Mouse (Mus musculus) macrophage (primary cell): ENCODE data around the gene Tmem150a. TPM values are rescaled to one million over a fixed set of nuclear protein-coding genes. Genes with fewer than 3 reads are reported as not detected.

Experiments used
- H3K27ac ChIP-seq: fragments of 350-480 bp; formaldehyde crosslinking; 2 replicates; pipeline ENCODE4 v1.9.0; 2021
- H3K36me3 ChIP-seq: fragments of 350-480 bp; formaldehyde crosslinking; 2 replicates; pipeline ENCODE4 v1.9.0; 2021; ENCODE audit errors: inconsistent target
- H3K4me3 ChIP-seq: fragments of 350-480 bp; formaldehyde crosslinking; 2 replicates; pipeline ENCODE4 v1.9.0; 2021; ENCODE audit errors: inconsistent target
- H3K79me2 ChIP-seq: fragments of 350-480 bp; formaldehyde crosslinking; 2 replicates; pipeline ENCODE4 v1.9.0; 2021; ENCODE audit errors: inconsistent target
- WGBS: methylation state at CpG from one replicate; pipeline ENCODE4 v1.1.7; 2026; ENCODE audit warnings: inconsistent platforms; ENCODE audit not compliant: missing documents; 5-methylcytosine and 5-hydroxymethylcytosine counted together
- polyA plus RNA-seq: library from polyadenylated mRNA; stranded (reverse); fragments of 250-400 nt; gene quantifications from 3 replicates; pipeline ENCODE4 v1.2.4, GENCODE M21; 2018; ENCODE audit warnings: inconsistent platforms

Gene Tmem150a
- polyA plus RNA-seq, 1 experiment from 2014 or later, result 8.2 TPM

- no peak overlapping the region for H3K27ac ChIP-seq
- WGBS, result under 1% methylated on average over 41 of the region's 42 CpGs
- H3K4me3 ChIP-seq, result peak overlapping the region; percentile 53
- peaks cover 3% of the 10 kb centered on the region; the same call in 1 of the 2 replicates for H3K36me3 ChIP-seq
- H3K79me2 ChIP-seq, result peaks cover 58% of the 10 kb centered on the region
Observed at GRCm38 (mm10) chr6:72344396-72345073, 10.7 kb upstream of the Tmem150a start.

GRCm38 (mm10) chr6:72345074-72345567 lies 10.1 kb upstream of the Tmem150a start, which contains the start of gene Usp39:
TSS of gene Usp39 (minus strand) at chr6:72345184.
- Histone ChIP-seq H3K4me3 (peak within 1 kb of the TSS; percentile 53), H3K27ac (peak within 1 kb of the TSS; percentile 57), H3K79me2 (peaks cover 58% of the 10 kb centered on the region), H3K36me3 (0 out of 2 replicates have a peak, but pooled peaks cover under 1% of the 10 kb centered on the region)
- WGBS, result 0% methylated on average over 30 of the region's 30 CpGs

GRCm38 (mm10) chr6:72345633-72346032 lies 9.6 kb upstream of the Tmem150a start:
- peak overlapping the region; percentile 57 for H3K27ac ChIP-seq

GRCm38 (mm10) chr6:72346261-72346660 lies 9.0 kb upstream of the Tmem150a start:
- peaks cover 8% of the 10 kb centered on the region; the same call in 1 of the 2 replicates for H3K36me3 ChIP-seq
- H3K27ac ChIP-seq, result no peak overlapping the region
- H3K79me2 ChIP-seq, result peaks cover 59% of the 10 kb centered on the region
- H3K4me3 ChIP-seq, result no peak overlapping the region
- 91% methylated on average over 4 of the region's 4 CpGs for WGBS

More at GRCm38 (mm10) chr6:72345633-72346032, 9.6 kb upstream of the Tmem150a start:
- peak overlapping the region; percentile 53; the same call in 1 of the 2 replicates for H3K4me3 ChIP-seq
- peaks cover 5% of the 10 kb centered on the region; the same call in 1 of the 2 replicates for H3K36me3 ChIP-seq
- WGBS, result 5% methylated on average over 6 of the region's 6 CpGs
- H3K79me2 ChIP-seq, result peaks cover 59% of the 10 kb centered on the region

GRCm38 (mm10) chr6:72347166-72347941 lies 7.9 kb upstream of the Tmem150a start, which contains the start of gene 0610030E20Rik:
TSS of gene 0610030E20Rik (plus strand) at chr6:72347317.
- 1% methylated on average over 71 of the region's 72 CpGs for WGBS
- H3K36me3 ChIP-seq, result peaks cover 8% of the 10 kb centered on the region; the same call in 1 of the 2 replicates
- H3K4me3 ChIP-seq, result peak within 1 kb of the TSS; percentile 58
- H3K27ac ChIP-seq, result peak within 1 kb of the TSS; percentile 63
- H3K79me2 ChIP-seq, result peaks cover 59% of the 10 kb centered on the region

- H3K79me2 ChIP-seq, result peaks cover 56% of the 10 kb centered on the region
- WGBS, result 63% methylated on average over 10 of the region's 10 CpGs
- H3K27ac ChIP-seq, result peak overlapping the region; percentile 63
- peak overlapping the region; percentile 58 for H3K4me3 ChIP-seq
- peaks cover 8% of the 10 kb centered on the region; the same call in 1 of the 2 replicates for H3K36me3 ChIP-seq
Observed at GRCm38 (mm10) chr6:72348411-72348810, 6.8 kb upstream of the Tmem150a start.

- Histone ChIP-seq H3K79me2 (peaks cover 43% of the 10 kb centered on the region), H3K36me3 (peaks cover 8% of the 10 kb centered on the region; the same call in 1 of the 2 replicates), H3K27ac (peak overlapping the region; percentile 63), H3K4me3 (no peak overlapping the region)
- WGBS, result 83% methylated on average over 2 of the region's 2 CpGs
Observed at GRCm38 (mm10) chr6:72350214-72350613, 5.0 kb upstream of the Tmem150a start.

- no peak overlapping the region for H3K4me3 ChIP-seq
- 58% methylated on average over 5 of the region's 5 CpGs for WGBS
- H3K79me2 ChIP-seq, result peaks cover 41% of the 10 kb centered on the region
- H3K27ac ChIP-seq, result no peak overlapping the region
- H3K36me3 ChIP-seq, result peaks cover 8% of the 10 kb centered on the region; the same call in 1 of the 2 replicates
Observed at GRCm38 (mm10) chr6:72352636-72353405, 2.4 kb upstream of the Tmem150a start.

- H3K4me3 ChIP-seq, result no peak overlapping the region
- 93% methylated on average over 1 of the region's 1 CpGs for WGBS
- H3K36me3 ChIP-seq, result peaks cover 10% of the 10 kb centered on the region; the same call in 1 of the 2 replicates
- peaks cover 28% of the 10 kb centered on the region for H3K79me2 ChIP-seq
- no peak overlapping the region for H3K27ac ChIP-seq
Observed at GRCm38 (mm10) chr6:72354025-72354424, 1.2 kb upstream of the Tmem150a start.

- WGBS, result 77% methylated on average over 7 of the region's 8 CpGs
- Histone ChIP-seq H3K4me3 (peak overlapping the region; percentile 14; the same call in 1 of the 2 replicates), H3K27ac (no peak overlapping the region), H3K36me3 (peaks cover 17% of the 10 kb centered on the region; the same call in 1 of the 2 replicates), H3K79me2 (peaks cover 28% of the 10 kb centered on the region)
Observed at GRCm38 (mm10) chr6:72356001-72356532, 820 bp downstream of the Tmem150a start.

- 98% methylated on average over 5 of the region's 5 CpGs for WGBS
- no peak overlapping the region for H3K4me3 ChIP-seq
- H3K79me2 ChIP-seq, result peaks cover 26% of the 10 kb centered on the region
- no peak overlapping the region for H3K27ac ChIP-seq
- peaks cover 17% of the 10 kb centered on the region; the same call in 1 of the 2 replicates for H3K36me3 ChIP-seq
Observed at GRCm38 (mm10) chr6:72357164-72358079, 2.2 kb downstream of the Tmem150a start.

GRCm38 (mm10) chr6:72358086-72358764 lies 3.0 kb downstream of the Tmem150a start:
- WGBS, result 94% methylated on average over 9 of the region's 10 CpGs
- H3K27ac ChIP-seq, result no peak overlapping the region
- peaks cover 20% of the 10 kb centered on the region for H3K79me2 ChIP-seq
- no peak overlapping the region for H3K4me3 ChIP-seq
- peaks cover 17% of the 10 kb centered on the region; the same call in 1 of the 2 replicates for H3K36me3 ChIP-seq
